Mouse (Mus musculus): ENCODE results near the gene Gpr107.

Gpr107 gene

DNA sequence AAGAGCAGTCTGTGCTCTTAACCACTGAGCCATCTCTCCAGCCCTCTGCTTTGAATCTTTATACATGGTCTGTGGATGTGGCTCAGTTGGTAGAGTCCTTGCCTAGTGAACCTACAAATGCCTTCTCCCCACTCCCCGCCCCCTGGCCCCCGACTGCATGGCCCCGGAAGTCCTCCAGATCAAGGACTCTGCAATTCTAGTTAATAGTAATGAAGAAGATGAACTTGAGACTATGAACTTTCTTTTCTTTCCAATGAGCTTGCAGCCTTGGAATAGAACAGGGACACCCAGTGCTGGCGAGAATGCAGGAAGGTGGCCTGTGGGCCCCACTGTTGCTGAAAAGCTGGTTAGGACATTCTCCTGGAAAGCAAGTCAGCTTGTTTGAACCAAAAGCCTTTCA lies 100.1 kb downstream of the Gpr107 start:
- DNase-seq = no peak

DNA sequence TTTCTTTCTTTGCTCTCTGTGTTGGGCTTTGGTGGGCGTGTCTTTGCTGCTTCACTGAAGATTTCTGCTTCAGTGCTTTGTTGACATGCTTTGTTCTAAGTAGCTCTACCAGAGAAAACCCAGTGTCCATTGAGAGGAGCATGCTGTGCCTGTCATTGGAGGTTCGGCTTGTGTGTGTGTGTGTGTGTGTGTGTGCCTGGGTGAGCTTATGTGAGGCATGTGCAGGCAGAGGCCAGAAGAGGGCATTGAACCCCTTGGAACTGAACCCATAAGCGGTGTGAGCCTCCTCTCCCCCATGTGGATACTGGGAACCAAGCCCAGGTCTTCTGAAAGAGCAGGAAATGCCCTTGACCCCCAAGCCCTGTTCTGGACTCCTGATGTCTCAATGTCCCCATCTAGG lies 101.3 kb downstream of the Gpr107 start:
- DNase-seq = peak; percentile 56

DNA sequence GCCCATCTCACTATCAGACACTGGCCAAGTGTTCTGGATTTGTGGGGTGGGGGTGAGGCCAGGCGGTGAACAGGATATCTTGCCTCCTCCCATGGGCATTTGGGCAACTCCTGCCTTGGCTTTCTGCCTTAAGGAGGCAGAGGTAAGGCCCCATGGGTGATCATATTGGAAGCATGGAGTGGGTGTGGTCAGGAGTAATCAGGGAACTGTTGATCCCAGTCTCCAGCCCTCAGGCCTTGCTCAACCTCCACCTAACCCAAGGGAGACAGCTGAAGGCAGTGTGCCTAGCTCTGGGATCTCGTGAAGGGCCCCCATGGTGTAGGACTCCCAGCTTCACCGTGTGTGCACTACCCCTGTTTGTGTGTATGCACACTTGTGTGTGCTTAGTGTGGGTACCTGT lies 102.7 kb downstream of the Gpr107 start:
- DNase-seq = no peak

DNA sequence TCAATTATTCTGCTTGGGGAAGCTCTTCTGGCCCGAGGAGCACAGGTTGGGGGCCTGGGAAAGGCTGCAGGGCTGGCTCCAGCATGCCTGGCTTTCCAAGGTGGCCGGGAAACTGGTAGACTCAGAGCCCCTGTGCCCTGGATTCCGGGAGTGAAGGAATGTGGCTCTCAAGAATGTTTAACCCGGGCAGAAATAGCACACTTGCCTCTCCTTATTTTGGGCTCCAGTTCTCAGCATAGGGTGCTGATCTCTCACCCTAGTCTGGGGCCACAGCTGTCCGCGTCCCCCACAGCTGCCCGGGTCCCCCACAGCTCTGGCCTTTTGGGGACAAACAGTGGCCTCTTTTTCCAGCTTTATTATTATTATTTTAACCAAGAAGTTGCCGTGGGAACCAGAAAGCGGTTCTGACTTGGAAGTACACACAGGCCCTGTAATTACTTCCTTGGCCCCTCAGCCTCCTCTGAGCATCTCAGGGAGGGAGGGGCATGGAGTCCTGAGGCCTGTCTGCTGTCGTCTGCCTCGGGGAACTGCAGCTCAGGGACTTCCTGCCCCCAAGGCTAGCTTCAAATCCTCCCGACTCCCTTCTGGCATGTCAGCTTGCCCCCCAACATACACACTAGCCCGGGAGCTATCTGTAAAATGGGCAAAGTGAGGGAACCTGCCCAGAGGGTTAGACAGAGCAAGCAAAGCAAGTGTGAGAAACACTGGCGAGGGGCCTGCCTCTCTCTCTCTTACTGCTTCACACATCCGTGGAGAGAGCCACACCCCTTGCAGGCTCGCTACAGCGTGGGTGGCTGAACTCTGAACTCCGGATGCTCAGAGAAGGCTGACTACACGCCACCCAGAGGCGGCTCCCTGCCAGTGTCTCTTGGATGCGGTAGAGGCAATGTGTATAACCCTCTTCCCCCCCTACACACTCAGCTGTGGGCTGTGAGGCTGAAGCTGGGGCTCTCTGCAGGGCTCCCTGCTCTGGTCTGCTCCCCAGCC lies 104.1 kb downstream of the Gpr107 start:
- peak; percentile 71 to 73 for DNase-seq

DNA sequence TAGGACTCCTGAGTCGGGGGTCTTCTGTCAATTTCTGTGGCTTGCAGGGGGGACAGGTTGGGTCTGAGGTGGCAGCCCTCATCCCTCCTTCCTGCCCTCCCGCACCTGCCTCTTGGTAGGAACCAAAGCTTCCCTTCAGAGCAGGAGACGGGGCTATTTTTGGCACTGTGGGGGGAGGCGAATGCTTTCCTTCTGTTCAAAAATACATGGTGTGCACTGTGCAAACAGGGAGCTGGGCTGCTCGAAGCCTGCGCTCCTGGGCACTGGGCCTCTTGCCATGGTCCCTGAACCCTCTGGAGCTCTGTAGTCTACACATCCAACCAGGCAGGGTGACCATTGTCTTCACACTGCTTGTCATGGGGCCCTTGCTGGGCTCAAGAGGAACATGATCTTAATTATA lies 105.0 kb downstream of the Gpr107 start:
- peak; percentile 68 to 70 for DNase-seq

DNA sequence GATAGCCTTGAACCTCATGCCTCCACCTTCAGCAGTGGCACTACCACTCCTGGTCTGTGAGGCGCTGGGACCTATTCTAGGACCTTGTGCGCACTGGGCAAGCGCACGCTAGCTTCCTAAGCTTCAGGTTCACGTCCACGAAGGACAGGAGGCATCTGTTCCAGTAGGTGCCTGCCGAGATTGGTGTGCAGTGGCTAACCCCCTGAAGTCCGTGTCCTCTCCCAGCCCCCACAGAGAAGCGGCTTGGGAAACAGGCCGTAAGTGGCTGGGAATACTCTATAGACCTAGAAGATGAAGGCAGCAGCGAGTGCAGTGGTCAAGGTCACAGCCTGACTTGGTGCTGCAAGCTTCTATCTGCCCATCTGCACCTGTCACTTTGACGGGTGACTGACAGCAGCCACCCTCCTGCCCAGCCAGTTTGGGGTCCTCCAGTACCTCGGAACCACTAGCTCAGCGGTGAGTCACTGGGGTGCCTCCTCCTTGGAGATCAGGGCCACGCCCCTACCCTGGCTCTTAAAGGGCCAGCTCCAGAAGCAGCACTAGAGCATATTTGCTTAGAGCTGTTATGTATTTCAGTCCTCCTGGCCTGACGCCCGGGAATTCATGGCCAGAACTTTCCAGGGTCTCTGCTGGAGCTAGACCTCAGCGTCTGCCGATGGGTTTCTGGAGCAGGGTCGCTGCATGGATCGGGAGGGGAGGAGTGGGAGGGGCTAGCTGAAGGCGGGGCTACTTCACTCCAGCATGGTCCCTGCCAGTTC lies 106.7 kb downstream of the Gpr107 start:
- DNase-seq = peak; percentile 93 to 95

DNA sequence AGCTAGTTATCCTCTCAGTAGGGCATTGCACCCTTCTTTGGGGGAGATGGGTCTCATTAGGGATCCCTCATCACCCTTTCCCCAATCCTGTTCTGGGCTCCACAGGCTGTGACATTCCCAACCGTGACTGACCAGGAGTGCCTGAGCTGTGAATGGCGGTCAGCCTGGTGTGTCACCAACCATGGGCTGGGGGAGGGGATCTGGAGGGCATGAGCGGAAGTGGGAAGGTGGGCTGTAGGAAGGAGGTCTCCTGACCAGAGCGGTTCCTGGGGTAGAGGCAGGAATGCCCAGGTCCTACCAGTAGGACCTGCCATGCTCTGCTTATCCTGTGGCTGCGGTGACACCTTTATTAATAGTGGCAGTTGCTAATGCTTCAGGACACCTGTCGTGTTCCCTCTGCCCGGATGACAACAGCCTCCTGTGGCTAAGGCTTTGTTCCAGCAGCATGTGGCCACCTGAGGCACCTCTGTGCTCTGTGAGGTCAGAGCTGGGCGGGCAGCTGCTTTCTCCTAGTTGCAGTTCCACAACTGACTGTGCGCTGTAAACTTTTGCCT lies 107.3 kb downstream of the Gpr107 start:
- DNase-seq = peak in 1 of 2 experiments; percentile 68

DNA sequence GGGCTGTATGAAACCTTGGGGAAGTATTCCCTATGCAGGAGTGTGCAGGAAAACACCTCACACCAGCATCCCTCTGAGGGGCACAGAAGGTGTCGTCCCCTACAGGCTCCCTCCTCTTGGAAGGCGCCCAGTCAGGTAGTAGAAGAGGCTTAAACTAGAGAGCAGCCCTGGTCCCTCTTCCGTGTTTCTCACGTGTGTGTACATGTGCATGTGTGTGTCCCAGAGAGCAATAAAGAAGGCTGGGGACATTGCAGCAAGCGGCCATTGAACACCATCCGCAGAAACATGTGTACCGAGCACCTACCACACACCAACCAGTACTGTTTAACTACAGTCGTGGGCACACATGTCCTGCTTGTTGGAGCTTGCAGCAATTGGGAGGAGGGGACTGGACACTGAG lies 108.4 kb downstream of the Gpr107 start:
- no peak for DNase-seq

DNA sequence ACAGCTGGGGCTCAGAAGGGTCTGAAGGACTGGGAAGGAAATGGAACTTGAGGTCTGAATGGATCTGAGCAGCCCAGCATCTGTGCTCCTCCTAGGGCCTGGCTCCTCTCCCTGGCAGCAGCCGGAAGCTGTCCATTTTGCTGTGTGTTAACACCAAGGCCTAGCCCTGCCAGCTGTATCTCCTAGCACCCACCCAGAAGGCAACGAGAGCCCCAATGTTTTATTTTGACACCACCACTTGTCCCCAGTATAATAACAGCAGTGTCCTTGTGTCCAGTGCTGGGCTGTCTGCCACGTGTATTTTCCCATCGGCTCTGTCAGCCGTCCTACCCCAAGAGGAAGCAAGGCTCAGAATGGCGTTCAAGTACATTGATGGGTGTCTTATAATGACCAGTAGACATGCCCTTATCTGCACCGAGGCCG lies 110.9 kb downstream of the Gpr107 start:
- peak; percentile 79 to 85 for DNase-seq

DNA sequence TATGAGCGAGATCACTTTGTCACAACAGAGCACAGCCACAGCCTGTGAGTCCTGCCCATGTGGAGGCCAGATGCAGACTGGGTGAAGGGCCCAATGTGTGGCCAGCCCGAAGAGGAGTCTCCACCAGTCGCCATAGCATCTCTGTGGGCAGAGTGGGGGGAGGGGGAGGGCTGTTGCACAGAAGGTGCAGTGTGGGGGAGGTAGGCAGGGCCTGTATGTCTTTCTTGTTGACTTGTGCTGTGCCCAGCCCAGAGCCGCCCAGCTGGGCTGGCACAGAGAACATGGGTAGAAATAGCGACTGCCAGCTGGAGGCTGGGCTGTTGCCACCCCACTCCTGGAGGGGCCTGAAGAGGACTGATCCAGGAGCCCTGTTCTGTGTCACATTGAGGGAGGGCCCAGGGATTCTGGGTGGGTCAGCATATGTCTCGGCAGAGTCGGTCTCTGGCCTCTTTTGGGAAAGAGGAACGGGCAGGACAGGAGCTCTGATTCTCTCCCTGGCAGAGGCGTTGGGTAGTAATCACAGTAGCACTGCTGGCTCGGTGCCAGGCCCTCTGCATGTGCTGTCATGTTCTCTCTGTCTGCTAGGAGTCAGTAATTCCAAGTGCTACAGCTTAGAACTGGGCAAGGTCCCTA lies 111.7 kb downstream of the Gpr107 start:
- DNase-seq = peak; percentile 98

DNA sequence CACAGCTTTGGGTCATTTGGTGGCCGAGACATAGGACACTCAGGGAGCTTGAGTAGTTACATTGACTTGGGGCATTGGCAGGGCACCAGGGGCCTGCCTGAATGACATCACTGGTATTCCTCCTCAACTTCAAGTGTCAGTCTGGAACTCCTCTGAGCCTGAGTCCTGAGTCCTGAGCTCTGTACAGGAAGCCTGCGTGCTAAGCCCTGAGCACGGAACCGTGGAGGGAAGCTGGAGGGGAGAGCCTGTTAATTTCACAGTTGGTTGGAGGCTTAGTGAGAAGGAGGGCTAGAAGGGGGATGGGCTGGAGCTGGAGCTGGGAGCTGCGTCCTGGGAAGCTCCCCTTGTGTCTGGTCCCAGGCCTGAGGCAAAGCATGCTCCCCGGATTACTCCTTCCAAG lies 115.3 kb downstream of the Gpr107 start:
- peak; percentile 51 to 55 for DNase-seq
